Mouse (Mus musculus): ENCODE measurements around the gene Mpl. TPM values are rescaled to one million over a fixed set of nuclear protein-coding genes. Genes with fewer than 3 reads are reported as not detected.

The Mpl gene
- total RNA-seq, 2 experiments from 2014 or later: 0.33 TPM; not detected in 1

Other genes starting within 250 kb of the Mpl start
- 100 to 1,000 TPM; 106 to 112 TPM for gene Ptprf, start 166.1 kb downstream of the Mpl start, total RNA-seq (2021)
- 10 to 100 TPM; 34.2 to 43.8 TPM for gene Szt2, start 48.2 kb downstream of the Mpl start, total RNA-seq (2021)
- gene Med8, start 48.2 kb downstream of the Mpl start, total RNA-seq (2021): 10 to 100 TPM; 63.7 to 63.9 TPM
- 10 to 100 TPM; 26.3 to 27.8 TPM for gene Elovl1, start 29.4 kb downstream of the Mpl start, total RNA-seq (2021)
- 1 to 10 TPM; 2.1 to 3.4 TPM for gene Cdc20, start 20.2 kb downstream of the Mpl start, total RNA-seq (2021)
- gene Tie1, start 32.5 kb upstream of the Mpl start, total RNA-seq (2021): 10 to 100 TPM; 10.9 to 13.3 TPM
- gene 2610528J11Rik, start 69.5 kb upstream of the Mpl start, total RNA-seq (2021): not detected
- 1 to 10 TPM; 8.5 to 9.1 TPM for gene Tmem125, start 86.5 kb upstream of the Mpl start, total RNA-seq (2021)
- under 1 TPM; 0.76 to 0.99 TPM for gene Cfap57, start 163.3 kb upstream of the Mpl start, total RNA-seq (2021)
- gene Ebna1bp2, start 163.3 kb upstream of the Mpl start, total RNA-seq (2021): 10 to 100 TPM; 49.2 to 55.5 TPM
- gene Olfr62, start 201.4 kb upstream of the Mpl start, total RNA-seq (2021): not detected
- gene Olfr1342, start 235.2 kb upstream of the Mpl start, total RNA-seq (2021): not detected
- not detected for gene Olfr1341, start 246.0 kb upstream of the Mpl start, total RNA-seq (2021)

Data from layer of hippocampus, postnatal 14 days (tissue).